Mouse (Mus musculus) gastrocnemius, adult 8-10 months (tissue): ENCODE results near the gene Adnp. TPM values are rescaled to one million over a fixed set of nuclear protein-coding genes. Genes with fewer than 3 reads are reported as not detected.

Experiments
- DNase-seq, 2 experiments: peaks; one replicate each; pipeline ENCODE4 v3.0.0; 2022; ENCODE audit warnings: low spot score in 2 of 2
- total RNA-seq, 4 experiments: library from RNA; stranded (reverse); gene quantifications; 2 replicates each; pipeline ENCODE4 v1.2.4; 2022

Adnp gene
- 10 to 100 TPM in 3 of 4 experiments, 1 to 10 TPM in 1; 7.4 to 16.6 (median 13.8) TPM for total RNA-seq

DNA sequence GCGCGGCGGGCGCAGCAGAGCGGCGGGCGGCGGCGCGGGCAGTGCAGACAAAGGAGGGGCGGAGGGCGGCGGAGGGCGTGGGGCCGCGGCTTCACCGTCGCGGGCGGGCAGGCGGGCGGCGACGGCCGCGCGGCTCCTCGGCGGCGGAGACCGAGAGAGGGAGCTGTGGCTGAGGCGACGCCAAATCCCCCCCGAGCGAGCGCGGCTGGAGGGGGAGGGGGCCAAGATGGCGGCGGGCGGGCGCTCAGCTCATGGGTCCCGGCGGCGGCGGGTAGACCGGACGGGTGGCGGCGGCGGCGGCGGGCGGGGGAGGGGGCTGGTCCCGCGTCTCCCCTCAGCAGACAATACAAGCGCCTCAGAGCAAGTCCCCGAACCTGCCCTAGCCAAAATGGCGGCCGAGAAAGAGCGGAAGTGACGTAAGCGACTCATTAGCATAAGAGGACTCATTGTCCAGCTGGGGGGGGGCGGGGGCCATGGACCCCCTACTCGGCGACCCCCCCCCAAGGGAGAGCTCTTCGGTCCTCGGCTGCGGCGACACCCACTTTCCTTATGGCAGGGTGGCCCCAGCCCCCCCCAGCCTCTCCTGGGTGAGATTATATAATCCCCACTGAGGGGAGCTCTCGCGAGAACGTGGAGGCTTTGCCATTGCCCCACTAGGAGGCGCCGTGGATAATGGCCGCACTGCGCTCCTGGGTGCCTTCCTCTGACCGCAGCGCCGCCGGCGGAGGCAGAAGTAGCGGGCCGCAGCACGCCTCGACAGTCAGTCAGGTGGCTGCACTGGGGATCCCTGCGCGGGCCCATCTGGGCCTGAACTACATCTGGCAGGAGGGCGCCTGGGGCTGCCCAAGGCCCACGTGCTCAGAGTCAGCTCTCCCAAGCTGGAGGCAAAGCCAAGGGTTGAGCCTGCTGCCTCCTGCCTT lies at the start of gene Adnp:
Adnp (minus strand) TSS at position 388 of the 920 bp plus-strand sequence.
- peak; percentile 90 to 91 for DNase-seq

DNA sequence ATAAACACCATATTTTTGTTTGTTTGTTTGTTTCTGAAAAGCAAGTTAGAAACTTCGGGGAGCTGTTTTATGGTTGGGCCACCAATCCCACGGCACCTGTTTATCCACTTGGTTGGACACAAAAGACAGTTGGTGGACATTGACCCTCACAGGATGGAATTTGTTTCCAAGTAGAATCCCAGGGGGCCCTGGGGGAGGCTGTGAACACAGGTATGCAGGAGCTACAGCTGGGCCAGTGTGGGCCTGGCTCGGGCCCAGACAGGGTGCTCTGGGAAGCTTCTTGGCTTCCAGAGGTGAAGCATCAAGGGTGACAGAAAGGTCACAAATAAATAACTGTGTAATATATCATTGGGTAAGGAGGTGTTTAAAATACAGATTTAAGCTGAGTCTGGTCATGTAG lies 49.6 kb upstream of the Adnp start:
- DNase-seq: no peak

DNA sequence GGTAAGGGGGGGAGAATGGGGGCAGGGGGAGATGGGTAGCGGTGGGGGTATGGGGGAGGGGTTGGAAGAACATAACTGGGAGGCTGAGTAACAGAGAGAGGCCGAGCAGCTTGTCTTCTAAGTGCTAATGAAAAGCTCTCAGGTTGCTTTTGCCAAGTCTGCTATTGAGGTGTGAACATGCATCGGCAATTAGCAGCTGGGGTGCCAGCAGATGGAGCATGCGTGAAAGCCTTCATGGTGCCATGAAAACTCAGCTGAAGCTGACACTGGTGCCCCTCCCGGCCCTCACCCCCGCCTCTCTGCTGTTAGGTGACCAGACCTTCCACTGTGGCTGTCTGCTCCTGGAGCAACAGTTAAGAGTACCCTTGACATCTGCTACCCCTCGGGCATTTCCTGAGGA lies 46.9 kb upstream of the Adnp start:
- no peak for DNase-seq

DNA sequence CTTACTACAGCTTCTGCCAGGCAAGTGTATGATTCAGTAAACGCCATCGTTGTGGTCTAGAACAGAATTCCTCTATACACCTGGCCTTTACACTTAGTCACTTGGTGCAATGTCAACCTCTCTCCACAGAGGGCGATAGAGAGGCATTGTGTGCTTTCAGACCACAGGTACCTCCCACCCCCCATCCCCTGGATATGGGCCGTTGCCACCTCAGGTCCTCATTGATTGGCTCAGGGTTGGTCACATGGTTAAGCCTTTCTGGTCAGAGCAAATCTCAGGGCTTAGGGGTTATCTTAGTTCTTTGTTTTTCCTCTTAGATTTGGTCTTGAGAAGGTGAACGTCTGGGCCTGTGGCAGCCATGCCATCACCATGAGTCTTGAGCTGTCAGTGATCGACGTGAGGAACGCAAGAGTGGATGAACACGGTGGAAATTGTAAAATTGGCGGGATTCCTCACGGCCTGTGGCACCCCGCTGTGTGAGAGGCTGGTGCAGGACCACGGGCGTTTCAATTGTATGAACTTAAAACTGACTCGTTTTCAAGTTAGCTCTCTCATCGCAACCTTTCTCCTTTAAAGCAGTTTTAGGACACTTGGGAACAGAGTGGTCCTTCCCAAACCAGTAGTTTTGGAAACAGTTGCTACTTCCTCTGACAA lies 45.9 kb upstream of the Adnp start:
- DNase-seq: no peak

DNA sequence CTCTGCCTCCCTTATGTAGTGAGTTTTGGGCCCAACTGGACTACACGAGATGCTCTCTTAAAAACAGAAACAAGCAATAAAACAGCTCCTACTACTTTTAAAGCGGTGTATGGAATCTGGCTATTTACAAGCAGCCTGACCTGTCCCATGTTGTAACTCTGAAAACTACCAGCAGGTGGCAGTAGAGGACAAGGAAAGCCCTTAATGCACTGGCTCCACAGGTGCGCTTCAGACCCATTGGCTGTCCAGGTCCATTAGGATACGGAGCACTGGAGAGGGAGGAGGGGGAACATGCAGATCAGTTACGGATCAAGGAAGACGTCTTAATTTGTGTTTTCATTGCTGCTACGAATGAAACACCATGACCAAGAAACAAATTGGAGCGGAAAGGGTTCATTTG lies 43.4 kb upstream of the Adnp start:
- DNase-seq: peak; percentile 47 to 54

DNA sequence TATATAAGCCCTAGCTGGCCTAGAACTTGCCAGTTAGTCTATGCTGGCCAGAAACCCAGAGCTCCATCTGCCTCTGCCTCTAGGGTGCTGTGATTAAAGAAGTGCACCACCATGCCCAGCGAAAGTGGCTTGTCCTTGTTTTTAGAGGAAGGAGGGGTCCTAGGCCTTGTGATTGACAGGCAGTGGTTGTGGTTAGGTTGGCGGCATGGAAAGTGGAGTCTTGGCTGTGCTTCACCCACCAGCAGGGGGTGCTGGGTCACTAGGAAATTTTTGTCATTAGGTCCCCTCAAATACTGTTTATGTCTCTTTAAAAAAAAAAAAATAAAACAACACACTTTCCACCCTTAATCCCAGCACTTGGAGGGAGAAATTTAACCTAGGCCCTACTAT lies 41.9 kb upstream of the Adnp start:
- no peak for DNase-seq

DNA sequence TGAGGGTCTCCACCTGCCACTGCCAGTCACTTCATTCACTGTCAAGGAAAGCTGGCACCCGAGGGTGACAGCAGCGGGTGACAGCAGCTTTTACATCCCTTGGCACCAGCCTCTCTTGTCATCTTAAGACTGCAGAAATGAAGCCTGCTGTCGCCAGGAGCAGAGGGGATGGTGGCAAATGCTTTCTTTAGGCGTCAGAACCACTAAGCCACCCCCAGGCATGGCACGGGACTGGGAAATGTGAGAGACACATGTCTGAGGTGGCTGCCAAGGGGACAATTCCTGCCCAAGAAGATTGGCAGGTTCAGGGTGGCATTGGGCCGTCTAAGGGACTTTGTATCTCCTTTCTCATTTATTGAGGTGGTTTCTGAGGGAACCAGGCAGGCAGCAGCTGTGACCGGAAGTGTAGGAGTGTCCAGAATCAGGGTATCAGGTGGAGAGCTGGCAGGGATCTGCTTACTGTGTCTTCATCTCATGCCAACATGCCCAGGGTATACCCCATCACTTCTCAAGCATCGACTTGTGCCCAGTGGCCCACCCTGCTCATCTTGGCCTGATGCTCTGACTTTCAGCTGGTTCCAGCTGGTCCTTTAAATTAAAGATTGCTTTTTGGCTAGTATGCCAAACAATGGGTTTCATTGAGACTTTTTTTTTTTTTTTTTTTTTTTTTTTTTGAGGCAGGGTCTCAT lies 41.4 kb upstream of the Adnp start:
- DNase-seq: no peak

DNA sequence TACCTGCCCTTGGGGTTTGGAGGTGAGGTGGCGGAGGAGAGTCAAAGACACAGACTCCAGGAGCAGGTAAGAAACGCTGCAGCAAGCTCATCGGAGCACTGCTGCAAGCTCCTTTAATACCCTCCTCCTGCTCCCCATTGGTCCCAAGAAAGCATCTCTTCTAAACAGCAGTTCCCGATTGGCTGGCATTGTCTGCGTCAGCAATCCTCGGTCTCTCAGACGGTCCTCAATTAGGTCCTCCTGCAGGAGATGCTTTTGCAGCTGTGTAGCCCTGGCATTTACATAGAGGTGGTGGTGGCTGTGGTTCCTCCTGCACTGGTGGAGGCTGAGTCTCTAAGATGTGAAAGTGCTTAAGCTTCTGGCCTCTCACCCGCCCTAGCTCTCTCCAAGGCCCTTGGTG lies 38.7 kb upstream of the Adnp start:
- no peak for DNase-seq

DNA sequence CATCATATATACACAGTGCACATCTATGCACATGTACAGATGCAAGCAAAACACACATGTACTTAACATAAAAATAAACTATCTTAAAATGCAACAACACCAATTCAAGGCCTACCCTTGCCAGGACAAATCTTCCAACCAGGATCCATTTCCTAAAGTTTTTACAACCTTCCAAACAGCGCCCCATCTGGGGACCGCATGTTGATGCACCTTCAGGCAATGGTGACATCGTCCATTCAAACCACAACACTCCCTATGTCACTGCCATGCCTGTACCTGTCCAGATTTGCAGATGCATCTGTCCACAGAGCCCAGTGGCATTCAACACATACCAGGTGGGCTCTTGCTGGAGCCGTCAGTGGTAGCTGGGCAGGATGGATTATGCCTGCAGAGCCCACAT lies 36.4 kb upstream of the Adnp start:
- no peak for DNase-seq

DNA sequence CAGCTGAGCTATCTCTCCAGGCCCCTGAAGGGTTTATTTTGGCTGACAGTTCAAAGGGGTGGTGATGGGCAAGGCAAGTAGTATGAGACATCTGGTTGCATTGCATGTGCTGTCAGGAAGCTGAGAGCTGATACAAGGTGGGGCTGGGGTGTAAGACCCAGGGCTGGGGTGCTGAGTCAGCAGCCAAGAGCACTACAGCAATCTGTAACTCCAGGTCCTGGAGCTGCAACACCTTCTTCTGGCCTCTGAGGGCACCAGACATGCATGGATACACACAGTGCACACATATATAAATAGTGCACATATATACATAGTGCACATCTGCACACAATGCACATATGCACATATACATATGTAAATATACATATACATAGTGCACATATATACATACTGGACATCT lies 35.9 kb upstream of the Adnp start:
- no peak for DNase-seq

DNA sequence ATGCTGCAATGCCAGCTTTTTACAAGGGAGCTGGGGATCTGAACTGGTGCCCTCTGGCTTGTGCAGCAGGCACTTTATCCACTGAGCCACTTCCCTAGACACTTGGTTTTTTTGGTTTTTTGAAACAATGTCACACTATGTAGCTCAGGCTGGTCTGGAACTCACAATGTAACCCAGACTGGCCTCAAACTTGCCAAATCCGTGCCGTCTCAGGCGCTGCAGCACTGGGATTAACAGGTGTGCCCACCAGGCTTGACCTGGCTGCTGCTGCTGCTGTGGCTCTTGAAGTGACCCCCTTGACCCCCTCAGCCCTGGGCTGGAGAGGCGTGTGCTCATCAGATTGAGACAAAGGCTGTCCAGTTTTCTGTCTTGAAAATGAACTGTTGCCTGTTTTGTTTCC lies 31.4 kb upstream of the Adnp start:
- DNase-seq: no peak

DNA sequence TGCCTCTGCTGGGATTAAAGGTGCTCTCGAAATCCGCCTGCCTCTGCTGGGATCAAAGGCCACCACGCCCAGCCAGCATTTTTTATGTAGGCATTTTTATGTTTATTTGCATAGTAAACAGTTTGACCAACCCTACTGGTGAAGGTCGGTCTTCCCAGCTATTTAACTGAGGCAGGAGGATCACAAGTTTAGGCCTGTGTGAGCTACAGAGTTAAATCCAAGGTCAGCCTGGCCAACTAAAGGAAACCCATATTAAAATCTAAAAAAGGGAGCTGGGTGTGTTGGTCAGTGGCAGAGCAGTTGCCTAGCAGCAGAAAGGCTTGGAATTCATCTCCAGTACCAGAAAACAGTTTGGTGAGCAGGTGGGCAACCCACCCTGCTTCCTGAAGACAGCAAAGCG lies 26.4 kb upstream of the Adnp start:
- DNase-seq: no peak

DNA sequence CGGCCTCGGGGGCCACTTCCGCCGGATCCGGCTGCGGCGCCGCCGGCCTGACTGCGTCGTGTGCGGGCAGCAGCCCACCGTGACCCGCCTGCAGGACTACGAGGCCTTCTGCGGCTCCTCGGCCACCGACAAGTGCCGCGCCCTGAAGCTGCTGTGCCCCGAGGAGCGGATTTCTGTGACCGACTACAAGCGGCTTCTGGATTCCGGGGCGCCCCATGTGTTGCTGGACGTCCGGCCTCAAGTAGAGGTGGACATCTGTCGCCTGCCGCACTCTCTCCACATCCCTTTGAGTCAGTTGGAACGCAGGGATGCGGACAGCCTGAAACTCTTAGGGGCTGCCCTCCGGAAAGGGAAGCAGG lies 24.5 kb upstream of the Adnp start:
- DNase-seq: no peak

DNA sequence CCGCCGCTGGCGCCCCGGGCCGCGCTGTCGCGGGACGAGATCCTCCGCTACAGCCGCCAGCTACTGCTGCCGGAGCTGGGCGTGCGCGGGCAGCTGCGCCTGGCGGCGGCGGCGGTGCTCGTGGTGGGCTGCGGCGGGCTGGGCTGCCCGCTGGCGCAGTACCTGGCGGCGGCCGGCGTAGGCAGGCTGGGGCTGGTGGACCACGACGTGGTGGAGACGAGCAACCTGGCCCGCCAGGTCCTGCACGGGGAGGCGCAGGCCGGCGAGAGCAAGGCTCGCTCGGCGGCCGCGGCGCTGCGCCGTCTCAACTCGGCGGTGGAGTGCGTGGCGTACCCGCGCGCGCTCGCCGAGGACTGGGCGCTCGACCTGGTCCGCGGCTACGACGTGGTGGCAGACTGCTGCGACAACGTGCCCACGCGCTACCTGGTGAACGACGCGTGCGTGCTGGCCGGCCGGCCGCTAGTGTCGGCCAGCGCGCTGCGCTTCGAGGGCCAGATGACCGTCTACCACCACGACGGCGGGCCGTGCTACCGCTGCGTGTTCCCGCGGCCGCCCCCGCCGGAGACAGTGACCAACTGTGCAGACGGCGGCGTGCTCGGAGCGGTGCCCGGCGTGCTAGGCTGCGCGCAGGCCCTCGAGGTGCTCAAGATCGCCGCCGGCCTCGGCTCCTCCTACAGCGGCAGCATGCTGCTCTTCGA lies 24.0 kb upstream of the Adnp start:
- peak in 1 of 2 experiments; percentile 8 for DNase-seq

DNA sequence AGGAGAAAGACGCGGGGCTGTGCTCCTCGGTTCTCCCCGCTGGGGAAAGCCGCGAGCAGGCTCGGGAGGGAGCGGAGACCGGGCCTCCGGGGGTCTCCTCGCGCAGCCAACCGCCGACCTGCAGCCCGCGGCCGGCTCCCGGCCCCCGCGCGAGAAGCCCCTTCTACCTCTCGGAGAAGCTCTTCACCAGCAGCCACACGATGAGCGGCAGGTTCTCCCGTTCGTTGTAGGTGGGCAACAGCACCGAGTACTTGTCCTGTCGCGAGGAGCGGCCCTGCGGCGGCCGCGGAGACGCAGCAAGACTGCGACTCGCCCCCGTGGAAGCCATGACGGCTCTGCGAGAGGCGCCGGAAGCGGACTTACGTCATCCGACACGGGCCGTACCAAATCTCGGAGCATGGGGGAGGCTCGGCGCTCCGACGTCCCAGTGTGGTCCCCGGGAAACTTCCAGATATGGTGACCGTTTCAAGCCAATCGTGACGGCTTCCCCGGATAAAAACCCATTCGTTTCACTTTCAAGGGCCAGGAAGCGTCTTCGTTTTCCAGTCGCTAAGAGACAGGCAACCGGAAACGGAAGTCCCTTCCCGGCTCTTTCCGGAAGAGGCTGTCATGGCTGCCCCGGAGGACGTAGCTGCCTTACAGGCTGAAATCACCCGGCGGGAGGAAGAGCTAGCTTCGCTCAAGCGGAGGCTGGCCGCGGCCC lies 23.3 kb upstream of the Adnp start, which contains the start of the genes Gm20716, Dpm1 and Mocs3:
Gm20716 (minus strand) TSS at position 339 of the 703 bp plus-strand sequence.
Dpm1 (minus strand) TSS at position 566 of the 703 bp plus-strand sequence.
Mocs3 (plus strand) TSS at position 597 of the 703 bp plus-strand sequence.
- peak; percentile 71 to 73 for DNase-seq

DNA sequence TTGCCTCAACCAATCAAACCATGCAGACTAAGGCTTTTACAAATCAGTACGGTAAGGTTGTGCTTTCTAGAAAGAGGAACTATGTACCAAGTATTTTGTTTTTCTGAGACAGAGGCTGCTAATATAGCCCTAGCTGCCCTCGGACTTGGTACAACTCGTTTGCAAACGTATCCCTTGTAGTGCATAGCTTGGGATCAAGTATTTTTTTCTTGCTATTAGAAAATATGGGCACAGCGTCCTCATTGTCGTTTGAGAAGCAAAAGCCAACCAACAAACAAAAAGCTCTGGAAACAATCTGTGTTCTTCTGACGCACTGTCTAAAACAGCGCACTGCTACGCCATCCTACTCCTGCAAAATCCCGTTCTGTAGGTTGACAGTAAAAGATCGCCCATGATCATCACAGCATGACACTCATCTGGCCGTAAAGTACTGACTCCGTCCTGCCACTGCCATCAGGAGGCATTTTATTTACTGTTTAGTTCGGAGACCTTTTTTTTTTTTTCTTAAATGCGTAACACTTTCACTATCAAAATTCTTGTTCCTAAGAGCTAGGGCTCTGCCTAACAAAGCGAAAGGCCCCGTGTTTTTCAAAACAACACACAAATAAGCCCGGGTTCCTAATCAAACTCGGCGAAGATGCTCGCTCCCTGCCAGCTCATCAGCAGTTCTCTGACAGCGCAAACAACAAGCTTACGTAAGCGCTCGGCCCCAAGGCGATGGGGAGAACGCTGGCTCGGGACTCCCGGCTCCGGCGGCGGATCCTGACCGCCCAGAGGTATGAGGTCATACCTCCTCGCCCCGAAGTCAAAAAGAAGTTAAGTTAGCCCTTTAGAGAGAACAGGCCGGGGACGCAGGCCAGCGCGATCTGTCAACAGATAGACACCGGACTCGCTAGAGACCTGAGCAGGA lies 22.5 kb upstream of the Adnp start:
- peak in 1 of 2 experiments; percentile 17 for DNase-seq

DNA sequence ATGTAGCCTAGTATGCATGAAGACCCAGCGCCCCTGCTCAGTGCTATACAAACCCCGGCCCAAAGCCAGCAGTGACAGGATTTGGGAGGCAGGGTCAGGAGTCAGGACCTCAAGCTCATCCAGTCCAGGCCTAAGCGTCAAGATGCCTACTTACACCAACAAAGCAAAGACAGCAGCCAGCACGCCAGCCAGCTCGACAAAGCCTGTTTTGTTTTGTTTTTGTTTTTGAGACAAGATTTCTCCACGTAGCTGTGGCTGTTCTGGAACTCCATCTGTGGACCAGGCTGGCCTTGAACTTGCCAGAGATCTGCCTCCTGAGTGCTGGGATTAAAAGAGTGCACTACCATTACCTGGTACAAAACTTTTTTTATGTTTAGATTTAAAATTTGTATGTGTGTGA lies 16.4 kb upstream of the Adnp start:
- DNase-seq: no peak

DNA sequence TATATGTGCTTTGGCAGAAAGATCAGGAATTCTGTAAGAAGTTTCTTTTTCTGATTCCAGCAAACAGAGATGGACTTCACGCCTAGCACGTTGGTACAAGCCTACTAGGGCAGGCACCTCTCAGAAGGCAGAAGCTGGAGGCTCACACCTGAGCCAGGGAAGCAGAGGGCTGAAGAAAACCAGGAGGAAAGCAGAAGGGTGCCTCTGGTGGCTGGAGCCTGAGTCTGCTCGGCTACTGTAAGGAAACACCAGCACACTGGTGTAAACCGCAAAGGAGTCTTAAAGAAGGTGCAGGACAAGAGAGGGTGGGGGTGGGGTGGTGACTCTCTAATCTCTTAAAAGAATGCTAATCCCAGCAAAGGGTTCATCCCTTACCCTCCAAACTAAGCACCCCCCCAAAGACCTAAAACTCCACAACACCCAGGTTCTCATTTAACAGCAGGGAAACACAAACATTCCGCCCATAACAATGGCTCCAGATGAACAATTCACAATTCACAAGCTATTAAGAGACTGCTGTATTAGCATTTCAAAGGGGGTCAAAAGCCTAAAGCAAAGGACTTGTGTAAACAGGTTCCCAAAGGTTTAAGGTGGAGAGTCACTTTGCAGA lies 7.0 kb upstream of the Adnp start:
- DNase-seq: no peak

DNA sequence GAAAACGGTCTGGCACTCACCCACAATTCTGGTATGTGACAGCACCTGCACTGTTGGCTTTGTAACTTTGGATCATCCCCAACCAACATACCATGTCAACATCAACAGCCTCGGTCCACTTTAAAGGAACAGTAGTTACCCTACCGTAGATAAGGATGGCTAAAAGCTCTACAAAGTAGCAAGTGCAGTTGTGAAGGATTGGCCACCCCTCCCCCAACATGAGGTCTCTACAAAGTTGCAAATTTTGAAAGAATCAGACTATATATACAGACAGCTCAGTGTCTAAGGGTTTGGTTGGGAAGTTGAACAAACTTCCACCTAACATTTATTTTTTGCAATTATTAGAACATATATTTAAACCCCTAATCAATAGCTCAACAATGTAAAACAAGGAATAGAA lies 971 bp upstream of the Adnp start:
- DNase-seq: no peak
